Mouse (Mus musculus) thymus, postnatal 36 days (tissue): ENCODE measurements around the gene Rpgrip1.
"Not testable (repeated sequence)": the region's sequence is repeated elsewhere in the genome, so short reads cannot be mapped to it uniquely, and the experiment has no call there.

ENCODE experiments used
- DNase-seq, 2 experiments: peaks; one replicate each; pipeline ENCODE4 v3.0.0; 2022; ENCODE audit warnings: mixed read lengths in 2 of 2

Rpgrip1 gene

GRCm38 (mm10) chr14:52110346-52110745, at the start of gene Rpgrip1:
Gene Rpgrip1, plus strand, starts transcription at chr14:52110704.
- no peak for DNase-seq

DNA sequence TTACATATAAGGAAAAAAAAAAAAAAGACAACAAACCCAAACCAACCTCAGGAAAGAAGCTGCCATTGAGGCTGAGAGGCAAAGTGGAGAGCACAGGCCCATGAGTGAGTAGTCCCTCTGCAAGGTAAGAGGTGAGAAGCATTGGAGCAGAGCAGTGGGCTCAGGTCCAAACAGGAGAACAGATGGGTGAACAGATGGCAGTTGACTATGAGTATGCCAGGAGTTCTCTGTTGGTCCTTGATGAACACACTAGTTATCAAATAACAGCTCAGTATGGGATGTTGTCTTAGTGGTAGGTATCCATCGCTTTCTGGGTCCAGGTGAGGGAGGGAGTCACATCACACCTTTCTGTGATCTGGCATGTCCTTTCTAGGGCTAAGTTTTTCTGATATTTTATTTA, 49.7 kb upstream of the Rpgrip1 start:
- DNase-seq, result no peak

DNA sequence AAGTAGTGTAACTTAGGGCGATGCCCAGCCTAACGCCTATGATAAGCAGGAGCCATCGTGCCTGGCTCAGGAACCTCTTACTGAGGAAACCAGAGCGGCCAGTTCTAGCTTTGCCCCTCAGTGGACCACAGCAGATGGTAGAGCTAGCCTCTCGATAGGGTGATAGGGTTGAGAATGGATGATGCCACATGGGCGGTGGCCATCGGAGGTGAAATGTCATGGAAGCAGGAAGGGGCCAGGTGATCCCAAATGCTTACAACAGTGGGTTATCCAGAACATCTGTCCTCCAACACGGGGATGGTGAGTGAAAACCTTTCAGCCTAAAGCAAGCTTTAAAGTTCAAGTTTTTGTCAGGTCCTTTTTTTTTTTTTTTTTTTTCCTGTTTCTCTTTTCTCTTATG, 48.7 kb upstream of the Rpgrip1 start:
- no peak for DNase-seq

GRCm38 (mm10) chr14:52066135-52066534, 44.4 kb upstream of the Rpgrip1 start:
- DNase-seq, result no peak

- peak in 1 of 2 experiments; percentile 7 for DNase-seq
Measured at GRCm38 (mm10) chr14:52071599-52072137, 38.8 kb upstream of the Rpgrip1 start.

DNA sequence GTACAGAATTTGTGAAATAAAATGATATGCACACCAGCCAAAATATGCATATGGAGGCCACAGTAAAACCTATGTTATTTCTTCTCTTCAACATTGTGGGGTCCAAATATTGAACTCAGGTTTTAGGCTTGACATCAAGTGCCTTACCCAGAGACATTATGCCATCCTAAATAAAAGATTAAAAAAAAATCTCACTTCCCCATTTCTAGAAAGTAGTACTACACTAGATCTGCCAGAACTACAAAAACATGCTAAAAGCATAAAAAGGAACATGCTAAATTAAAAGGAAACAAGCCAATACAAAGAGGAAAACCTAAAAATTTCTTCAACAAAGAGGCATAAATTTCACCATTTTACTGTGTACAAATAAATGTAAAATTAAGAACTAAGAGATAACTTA, 27.4 kb upstream of the Rpgrip1 start:
- DNase-seq, result no peak

DNA sequence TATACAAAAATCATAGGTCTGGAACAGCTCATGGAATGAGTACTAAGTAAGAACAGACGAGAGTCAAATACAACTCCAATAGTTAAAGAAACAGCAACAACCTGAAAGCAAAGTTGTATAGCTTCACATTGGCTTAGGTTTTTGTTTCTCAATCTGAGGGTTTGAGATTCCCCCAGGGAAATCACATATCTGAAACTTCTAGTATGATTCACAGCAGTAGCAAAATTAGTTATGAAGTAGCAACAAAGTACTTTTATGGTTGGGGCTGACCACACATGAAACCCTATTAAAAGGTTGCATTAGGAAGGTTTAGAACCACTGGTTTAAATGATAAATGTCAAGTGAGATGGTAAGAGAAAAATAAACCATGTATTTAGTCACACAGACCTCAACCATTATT, 16.0 kb upstream of the Rpgrip1 start:
- DNase-seq, result no peak

DNA sequence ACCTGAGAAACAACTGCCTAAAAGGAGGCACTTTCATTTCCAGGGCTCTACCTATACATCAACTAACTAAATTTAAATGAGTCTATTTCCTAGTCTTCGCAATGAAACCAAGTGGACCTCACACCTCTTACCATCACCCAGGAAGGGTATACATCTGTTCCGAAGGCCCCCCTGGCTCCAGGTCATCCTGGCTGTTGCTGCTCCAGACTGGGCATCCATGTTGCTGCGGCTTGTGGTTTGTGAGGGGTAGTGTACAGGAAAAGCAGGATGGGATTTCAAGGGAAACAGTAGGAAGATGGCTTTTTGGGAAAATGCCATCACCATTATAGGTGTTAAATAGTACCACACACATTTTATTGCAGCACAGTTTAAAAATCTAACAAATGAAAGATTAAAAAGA, 13.3 kb upstream of the Rpgrip1 start:
- not testable (repeated sequence) for DNase-seq

DNA sequence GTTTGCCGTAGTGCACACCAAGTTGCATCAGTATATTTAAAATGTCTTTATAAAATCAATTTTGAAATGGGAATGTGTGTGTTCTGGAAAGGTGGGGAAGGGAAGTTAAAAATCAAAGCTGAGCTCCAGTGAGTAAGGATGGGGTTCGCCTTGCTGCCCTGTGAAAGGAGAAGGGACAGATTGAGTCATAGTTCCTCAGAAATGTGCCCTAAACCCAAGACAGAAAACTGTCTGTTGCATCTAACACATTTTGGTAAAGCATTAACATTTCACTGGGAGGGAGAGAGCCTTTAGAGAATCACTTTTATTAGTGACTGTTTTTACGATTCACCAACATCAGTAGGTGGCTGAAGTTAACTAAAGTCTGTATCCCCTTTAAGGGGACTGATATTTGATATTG, 12.1 kb upstream of the Rpgrip1 start:
- not testable (repeated sequence) for DNase-seq

DNA sequence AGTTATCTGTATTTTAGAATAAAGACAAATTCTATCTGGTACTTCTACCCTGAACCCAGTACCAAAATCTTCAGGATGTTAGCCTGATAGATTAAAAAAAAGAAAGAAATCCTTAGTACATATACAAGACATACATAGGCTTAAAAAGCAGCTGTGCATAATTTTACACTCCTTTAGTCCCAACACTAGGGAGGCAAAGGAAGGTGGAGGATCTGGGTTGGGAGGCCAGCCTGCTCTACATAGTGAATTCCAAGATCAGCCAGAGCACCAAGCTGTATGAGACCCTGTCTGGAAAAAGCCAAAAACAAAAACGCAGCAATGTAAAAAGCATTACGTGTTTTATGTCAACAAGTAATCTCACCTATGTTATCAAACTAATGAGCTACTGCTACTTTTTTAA, 10.9 kb upstream of the Rpgrip1 start:
- DNase-seq, result no peak

DNA sequence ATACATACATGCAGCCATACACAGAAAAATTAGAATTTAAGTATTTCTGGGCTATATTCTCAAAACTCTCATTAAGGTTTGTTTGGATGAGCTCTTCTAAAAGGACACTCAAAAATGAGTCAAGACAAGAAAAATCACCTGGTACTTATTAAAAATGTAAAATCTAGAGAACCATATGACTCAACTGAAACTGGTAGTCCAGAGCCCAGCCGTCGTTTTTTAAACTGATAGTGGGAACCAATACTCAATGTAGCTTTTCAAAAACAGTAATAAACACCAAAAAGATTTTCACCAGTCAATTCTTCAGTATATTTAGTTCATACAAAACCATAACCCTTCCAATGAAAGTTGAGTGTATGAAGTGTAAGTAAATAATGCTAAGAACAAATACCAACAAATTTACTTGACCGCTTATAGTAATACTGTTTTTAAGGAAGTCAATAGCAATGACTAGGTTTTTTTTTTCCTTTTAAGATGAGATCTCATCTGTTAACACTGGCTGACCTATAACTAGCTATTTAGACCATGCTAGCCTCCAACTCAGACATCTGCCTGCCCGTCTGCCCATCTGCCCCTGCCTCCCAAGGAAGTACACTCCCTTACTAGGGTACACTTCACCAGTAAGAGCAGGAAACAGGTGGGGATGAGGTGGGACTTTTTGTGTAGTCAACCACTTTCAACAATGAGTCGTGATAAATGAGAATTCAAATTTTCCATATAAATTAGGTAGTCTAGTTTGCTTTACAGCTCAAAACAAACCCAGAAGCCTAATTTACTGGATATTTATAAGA, 10.1 kb upstream of the Rpgrip1 start:
- no peak for DNase-seq

DNA sequence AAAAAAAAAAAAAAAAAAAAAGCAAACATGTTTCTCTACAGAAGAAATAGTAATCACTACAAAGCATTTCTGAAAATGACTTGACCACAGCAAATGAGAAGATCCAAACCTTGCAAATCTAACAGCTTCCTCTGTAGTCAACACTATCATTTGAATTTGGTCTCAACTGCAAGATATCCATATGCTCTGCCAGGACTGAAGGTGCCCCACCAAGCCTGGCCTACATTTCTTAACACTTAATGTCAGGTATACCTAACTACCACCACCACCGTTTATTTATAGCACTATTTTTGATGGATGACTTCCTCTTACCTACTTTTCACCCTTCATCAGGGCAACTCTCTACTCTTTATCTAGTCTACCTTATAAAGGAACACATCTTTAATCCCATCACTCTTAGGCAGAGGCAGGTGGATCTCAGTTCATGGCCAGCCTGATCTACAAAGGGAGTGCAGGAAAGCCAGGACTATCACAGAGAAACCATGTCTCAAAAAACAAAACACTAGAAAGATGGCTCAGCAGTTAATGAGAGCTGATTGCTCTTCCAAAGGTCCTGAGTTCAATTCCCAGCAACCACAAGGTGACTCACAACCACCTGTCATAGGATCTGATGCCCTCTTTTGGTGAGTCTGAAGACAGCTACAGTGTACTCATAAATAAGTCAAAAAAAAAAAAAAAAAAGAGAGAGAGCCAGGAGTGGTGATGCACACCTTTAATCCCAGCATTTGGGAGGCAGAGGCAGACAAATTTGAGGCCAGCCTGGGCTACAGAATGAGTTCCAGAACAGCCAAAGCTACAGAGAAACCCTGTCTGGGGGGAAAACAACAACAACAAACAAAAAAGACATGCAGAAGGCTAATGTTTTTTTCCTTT, 9.0 kb upstream of the Rpgrip1 start:
- DNase-seq, result no peak

DNA sequence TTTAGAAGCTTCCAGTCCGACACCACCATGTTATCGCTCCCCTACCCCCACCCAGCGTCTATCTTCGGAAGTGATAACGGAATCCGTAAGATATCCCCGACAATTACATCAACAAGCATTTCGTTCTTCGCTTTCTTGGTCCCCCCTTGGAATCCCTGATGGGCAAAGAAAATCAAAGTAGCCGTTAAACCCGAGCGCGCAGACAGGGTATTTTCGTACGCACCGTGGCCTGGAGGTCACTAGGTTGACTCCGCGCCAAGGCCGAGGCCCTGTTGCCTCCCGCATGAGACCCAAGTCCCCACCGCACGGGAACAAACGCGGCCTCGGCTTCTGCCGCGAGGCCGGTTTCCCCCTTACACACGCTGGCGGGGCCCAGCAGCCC, 7.0 kb upstream of the Rpgrip1 start:
- no peak for DNase-seq

- peak; percentile 100 for DNase-seq
Measured at GRCm38 (mm10) chr14:52103856-52104676, 6.4 kb upstream of the Rpgrip1 start, which contains the start of gene Hnrnpc. Gene Hnrnpc, minus strand, starts transcription at chr14:52104028.

DNA sequence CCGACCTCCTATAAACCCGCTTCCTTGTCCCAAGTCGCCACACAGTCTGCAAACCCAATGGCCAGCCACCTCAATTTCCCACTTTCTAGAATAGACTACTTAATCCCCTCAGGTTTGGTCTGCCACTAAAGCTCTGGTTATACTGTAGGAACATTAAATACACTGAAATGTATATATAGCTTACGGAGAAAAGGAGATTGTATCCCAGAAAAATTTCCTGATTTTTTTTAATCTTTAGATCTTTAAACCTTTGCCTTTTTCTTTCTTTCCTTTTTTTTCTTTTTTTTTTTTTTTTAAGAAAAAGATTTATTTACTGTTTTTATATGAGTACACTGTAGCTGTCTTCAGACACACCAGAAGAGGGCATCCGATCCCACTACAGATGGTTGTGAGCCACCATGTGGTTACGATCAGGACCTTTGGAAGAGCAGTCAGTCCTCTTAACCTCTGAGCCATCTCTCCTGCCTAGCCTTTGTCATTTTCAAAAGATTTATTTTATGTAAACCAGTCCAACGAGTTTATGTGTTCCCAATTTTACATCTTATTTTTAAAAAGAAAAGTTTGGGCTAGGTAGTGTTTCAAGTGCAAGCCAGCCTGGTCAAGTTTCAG, 5.7 kb upstream of the Rpgrip1 start:
- DNase-seq, result no peak

DNA sequence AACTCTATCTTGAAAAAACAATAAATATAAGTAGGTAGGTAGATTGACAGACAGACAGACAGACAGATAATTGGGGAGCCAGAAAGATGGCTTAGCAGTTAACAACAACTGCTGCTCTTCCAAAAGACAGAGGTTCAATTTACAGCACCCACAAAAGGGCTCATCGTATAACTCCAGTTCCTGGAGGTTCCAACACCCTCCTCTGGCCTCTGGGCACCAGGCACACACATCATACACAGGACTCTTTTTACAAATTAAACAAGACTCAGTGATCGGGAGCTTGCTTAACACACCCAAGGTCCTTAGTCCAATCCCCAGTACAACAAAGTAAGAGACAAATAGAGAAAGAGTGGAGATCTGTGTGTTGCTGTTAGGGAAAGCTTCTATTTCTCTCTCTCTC, 5.2 kb upstream of the Rpgrip1 start:
- no peak for DNase-seq

- peak; percentile 13 to 27 for DNase-seq
Measured at GRCm38 (mm10) chr14:52106741-52107140, 3.8 kb upstream of the Rpgrip1 start.

- DNase-seq, result no peak
Measured at GRCm38 (mm10) chr14:52108025-52108424, 2.5 kb upstream of the Rpgrip1 start.

DNA sequence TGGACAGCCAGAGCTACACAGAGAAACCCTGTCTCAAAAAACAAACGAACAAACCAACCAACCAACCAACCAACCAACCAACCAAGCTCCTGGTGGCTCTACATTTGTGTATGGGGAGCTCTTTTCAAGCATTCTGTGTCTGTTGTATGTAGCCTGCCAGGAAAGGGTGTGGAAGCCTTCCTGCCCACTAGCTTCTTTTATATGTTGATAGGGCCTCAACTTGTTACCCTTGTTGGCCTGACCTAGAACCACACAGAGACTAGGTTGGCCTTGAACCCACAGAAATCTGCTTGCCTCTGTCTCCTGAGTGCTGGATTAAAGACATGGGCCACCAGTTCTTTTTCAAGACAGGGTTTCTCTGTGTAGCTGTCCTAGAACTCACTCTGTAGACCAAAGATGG, 3.6 kb downstream of the Rpgrip1 start:
- DNase-seq, result no peak

DNA sequence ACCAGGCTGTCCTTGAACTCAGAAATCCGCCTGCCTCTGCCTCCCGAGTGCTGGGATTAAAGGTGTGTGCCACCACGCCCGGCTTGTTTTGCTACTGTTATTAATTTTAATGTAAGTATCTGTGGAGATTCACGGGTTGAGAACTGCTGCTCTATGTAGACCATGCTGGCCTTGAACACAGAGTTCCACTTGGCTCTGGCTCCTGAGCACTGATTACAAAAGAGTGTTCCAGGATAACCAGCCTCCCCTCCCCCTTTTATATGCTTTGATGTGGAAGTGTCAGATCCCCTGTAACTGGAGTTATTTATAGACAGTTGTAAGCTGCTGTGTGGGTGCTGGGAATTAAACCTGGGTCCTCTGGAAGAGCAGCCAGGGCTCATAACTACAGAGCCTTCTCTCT, 6.7 kb downstream of the Rpgrip1 start:
- no peak for DNase-seq

GRCm38 (mm10) chr14:52118456-52118822, 7.9 kb downstream of the Rpgrip1 start:
- no peak for DNase-seq

DNA sequence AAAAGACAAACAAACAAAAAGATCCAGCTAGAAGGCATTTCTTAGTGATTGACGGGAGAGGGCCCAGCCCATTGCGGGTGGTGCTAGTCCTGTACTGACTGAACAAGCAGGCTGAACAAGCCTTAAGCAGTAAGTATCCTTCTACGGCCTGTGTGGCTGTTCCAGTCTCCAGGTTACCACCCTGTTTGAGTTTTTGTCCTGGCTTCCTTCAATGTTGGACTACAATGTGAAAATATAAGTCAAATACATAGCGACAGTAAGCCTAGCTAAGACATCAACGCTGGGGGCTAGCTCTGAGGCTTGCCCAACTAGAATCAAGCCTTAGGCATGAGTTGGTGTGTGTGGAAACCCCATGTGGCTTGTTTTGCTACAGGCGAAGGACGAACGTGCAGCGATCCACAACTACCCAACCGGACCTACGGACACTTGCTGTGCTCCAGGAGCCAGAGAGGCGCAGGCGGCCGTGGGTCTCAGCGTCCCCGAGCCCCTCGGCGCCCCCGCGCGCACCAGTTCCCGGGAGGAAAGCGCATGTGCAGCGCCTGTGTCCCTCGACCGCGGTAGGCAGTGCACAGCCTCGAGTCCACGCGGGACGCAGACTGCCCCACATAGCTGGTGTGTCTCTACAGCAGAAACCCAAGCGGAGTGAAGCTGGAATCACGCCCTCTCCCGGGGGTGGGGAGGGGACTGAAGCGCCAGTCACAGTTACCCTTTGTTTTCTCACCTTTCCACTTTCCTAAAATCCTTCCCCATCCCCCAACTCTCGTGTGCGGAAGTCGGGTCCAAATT, 8.5 kb downstream of the Rpgrip1 start:
- DNase-seq, result peak; percentile 50 to 54
